Mouse (Mus musculus): ENCODE results near the gene Srsf3.

GRCm38 (mm10) chr17:29049923-29050322, 17.5 kb downstream of the Srsf3 start:
- no peak for TF ChIP-seq CTCF (IDR thresholded peaks at IDR 0.05; ENCODE audit: control insufficient read depth, insufficient read depth, low read length)
- no peak for TF ChIP-seq POLR2A (IDR thresholded peaks at IDR 0.05; ENCODE audit: borderline replicate concordance, control insufficient read depth, low read depth, low read length)

Measured in bone marrow, adult 2 months (tissue).